Mouse (Mus musculus) forebrain, embryonic 10.5 days (tissue): ENCODE data around the gene Rnase12. TPM values are rescaled to one million over a fixed set of nuclear protein-coding genes. Genes with fewer than 3 reads are reported as not detected.

Experiments
- DNase-seq: peaks from one replicate; pipeline ENCODE4 v3.0.0-alpha.2; 2017; ENCODE audit warnings: low spot score; ENCODE audit errors: extremely low spot score
- H3K27ac ChIP-seq: fragments of 300-500 bp; sonication (generic); 2 replicates; pipeline ENCODE4 v1.5.1; 2016; ENCODE audit warnings: mild to moderate bottlenecking
- H3K27me3 ChIP-seq: fragments of 300-500 bp; sonication (generic); 2 replicates; pipeline ENCODE4 v1.6.1; 2016; ENCODE audit warnings: mild to moderate bottlenecking; ENCODE audit not compliant: poor library complexity, severe bottlenecking
- H3K36me3 ChIP-seq: fragments of 300-500 bp; sonication (generic); replicated peaks from 2 replicates; pipeline ENCODE4 v1.6.1; 2016; ENCODE audit warnings: mild to moderate bottlenecking, moderate library complexity
- H3K4me1 ChIP-seq: fragments of 300-500 bp; sonication (generic); 2 replicates; pipeline ENCODE4 v1.6.1; 2016
- H3K4me3 ChIP-seq: fragments of 300-500 bp; sonication (generic); 2 replicates; pipeline ENCODE4 v1.5.1; 2016; ENCODE audit warnings: mild to moderate bottlenecking, moderate library complexity
- H3K9me3 ChIP-seq: fragments of 300-500 bp; sonication (generic); 2 replicates; pipeline ENCODE4 v1.6.1; 2016; ENCODE audit warnings: mild to moderate bottlenecking, moderate library complexity
- WGBS: fragments of 180-500 bp; shearing (Covaris S2); methylation state at CpG from one replicate; pipeline ENCODE4 v1.1.7; 2016; 5-methylcytosine and 5-hydroxymethylcytosine counted together
- polyA plus RNA-seq: library from polyadenylated mRNA; unstranded; fragments of >200 nt; fragmentation: Nextera tagmentation; extraction: Ambion mirVana; gene quantifications from 2 replicates; pipeline ENCODE4 v1.2.1, GENCODE M21; 2016

Gene Rnase12
- polyA plus RNA-seq, 1 experiment from 2014 or later = not detected

GRCm38 (mm10) chr14:51090921-51091900, 33.8 kb upstream of the Rnase12 start, which contains the start of the genes Rnase4 and Ang:
Gene Rnase4, plus strand, starts transcription at chr14:51091077.
Gene Ang, plus strand, starts transcription at chr14:51091150.
- peak within 1 kb of the TSS; percentile 84 for H3K27ac ChIP-seq
- 9% methylated on average over 33 of the region's 33 CpGs for WGBS
- peaks cover 4% of the 10 kb centered on the region; the same call in 1 of the 2 replicates for H3K4me1 ChIP-seq
- no peaks in the 10 kb centered on the region for H3K36me3 ChIP-seq
- DNase-seq = peak; percentile 64
- H3K27me3 ChIP-seq = peaks cover 10% of the 10 kb centered on the region; the same call in 1 of the 2 replicates
- H3K9me3 ChIP-seq = no peaks in the 10 kb centered on the region
- H3K4me3 ChIP-seq = peak within 1 kb of the TSS; percentile 71

- H3K4me3 ChIP-seq = peak overlapping the region; percentile 71
- H3K27ac ChIP-seq = peak overlapping the region; percentile 84
- under 1% methylated on average over 27 of the region's 27 CpGs for WGBS
- H3K9me3 ChIP-seq = no peaks in the 10 kb centered on the region
- H3K4me1 ChIP-seq = peaks cover 4% of the 10 kb centered on the region; the same call in 1 of the 2 replicates
- H3K36me3 ChIP-seq = no peaks in the 10 kb centered on the region
- H3K27me3 ChIP-seq = peaks cover 13% of the 10 kb centered on the region
- peak; percentile 85 for DNase-seq
Observed at GRCm38 (mm10) chr14:51090077-51090781, 32.8 kb upstream of the Rnase12 start.

GRCm38 (mm10) chr14:51089674-51090076, 32.2 kb upstream of the Rnase12 start:
- WGBS = under 1% methylated on average over 15 of the region's 15 CpGs
- H3K9me3 ChIP-seq = no peaks in the 10 kb centered on the region
- H3K27me3 ChIP-seq = peaks cover 18% of the 10 kb centered on the region
- H3K4me1 ChIP-seq = peaks cover 4% of the 10 kb centered on the region; the same call in 1 of the 2 replicates
- H3K27ac ChIP-seq = peak overlapping the region; percentile 84
- no peaks in the 10 kb centered on the region for H3K36me3 ChIP-seq
- H3K4me3 ChIP-seq = peak overlapping the region; percentile 71
- DNase-seq = no peak

GRCm38 (mm10) chr14:51088970-51089673, 31.7 kb upstream of the Rnase12 start:
- Histone ChIP-seq H3K27ac (peak overlapping the region; percentile 84), H3K9me3 (no peaks in the 10 kb centered on the region), H3K4me3 (peak overlapping the region; percentile 71), H3K27me3 (peaks cover 24% of the 10 kb centered on the region), H3K4me1 (peaks cover 5% of the 10 kb centered on the region), H3K36me3 (no peaks in the 10 kb centered on the region)
- under 1% methylated on average over 34 of the region's 34 CpGs for WGBS
- peak; percentile 96 for DNase-seq

GRCm38 (mm10) chr14:51088166-51088969, 30.9 kb upstream of the Rnase12 start:
- peaks cover 29% of the 10 kb centered on the region for H3K27me3 ChIP-seq
- H3K4me1 ChIP-seq = peaks cover 13% of the 10 kb centered on the region
- H3K27ac ChIP-seq = peak overlapping the region; percentile 84
- no peaks in the 10 kb centered on the region for H3K36me3 ChIP-seq
- no peaks in the 10 kb centered on the region for H3K9me3 ChIP-seq
- peak; percentile 85 for DNase-seq
- H3K4me3 ChIP-seq = peak overlapping the region; percentile 71
- under 1% methylated on average over 23 of the region's 23 CpGs for WGBS

GRCm38 (mm10) chr14:51087762-51088161, 30.3 kb upstream of the Rnase12 start:
- Histone ChIP-seq H3K27ac (peak overlapping the region; percentile 53; the same call in 1 of the 2 replicates), H3K27me3 (peaks cover 29% of the 10 kb centered on the region), H3K4me3 (peak overlapping the region; percentile 71), H3K4me1 (peaks cover 18% of the 10 kb centered on the region), H3K36me3 (no peaks in the 10 kb centered on the region), H3K9me3 (no peaks in the 10 kb centered on the region)
- WGBS = 11% methylated on average over 9 of the region's 9 CpGs
- no peak for DNase-seq

- Histone ChIP-seq H3K27me3 (peaks cover 23% of the 10 kb centered on the region), H3K9me3 (no peaks in the 10 kb centered on the region), H3K36me3 (no peaks in the 10 kb centered on the region), H3K4me3 (no peak overlapping the region), H3K4me1 (peaks cover 18% of the 10 kb centered on the region), H3K27ac (no peak overlapping the region)
- WGBS = 79% methylated on average over 4 of the region's 4 CpGs
- DNase-seq = no peak
Observed at GRCm38 (mm10) chr14:51085911-51086310, 28.4 kb upstream of the Rnase12 start.

GRCm38 (mm10) chr14:51085086-51085485, 27.6 kb upstream of the Rnase12 start:
- H3K27ac ChIP-seq = no peak overlapping the region
- no peak overlapping the region for H3K4me3 ChIP-seq
- DNase-seq = no peak
- WGBS = 79% methylated on average over 2 of the region's 2 CpGs
- H3K4me1 ChIP-seq = peaks cover 18% of the 10 kb centered on the region
- H3K36me3 ChIP-seq = no peaks in the 10 kb centered on the region
- peaks cover 24% of the 10 kb centered on the region for H3K27me3 ChIP-seq
- H3K9me3 ChIP-seq = no peaks in the 10 kb centered on the region

- DNase-seq = no peak
- 13% methylated on average over 7 of the region's 7 CpGs for WGBS
Observed at GRCm38 (mm10) chr14:51083805-51084204, 26.3 kb upstream of the Rnase12 start.

GRCm38 (mm10) chr14:51082599-51083581, 25.4 kb upstream of the Rnase12 start:
- peaks cover 24% of the 10 kb centered on the region for H3K27me3 ChIP-seq

More at GRCm38 (mm10) chr14:51083805-51084204, 26.3 kb upstream of the Rnase12 start:
- Histone ChIP-seq H3K4me3 (peak overlapping the region; percentile 68), H3K9me3 (no peaks in the 10 kb centered on the region), H3K4me1 (peaks cover 18% of the 10 kb centered on the region), H3K27ac (no peak overlapping the region), H3K27me3 (peaks cover 24% of the 10 kb centered on the region), H3K36me3 (no peaks in the 10 kb centered on the region)

GRCm38 (mm10) chr14:51081035-51081434, 23.6 kb upstream of the Rnase12 start:
- no peak for DNase-seq

More at GRCm38 (mm10) chr14:51082599-51083581, 25.4 kb upstream of the Rnase12 start:
- Histone ChIP-seq H3K4me3 (peak overlapping the region; percentile 68), H3K36me3 (no peaks in the 10 kb centered on the region), H3K9me3 (no peaks in the 10 kb centered on the region), H3K4me1 (peaks cover 18% of the 10 kb centered on the region), H3K27ac (peak overlapping the region; percentile 69)
- DNase-seq = peak; percentile 69
- 2% methylated on average over 40 of the region's 40 CpGs for WGBS

More at GRCm38 (mm10) chr14:51081035-51081434, 23.6 kb upstream of the Rnase12 start:
- Histone ChIP-seq H3K9me3 (no peaks in the 10 kb centered on the region), H3K4me1 (peaks cover 14% of the 10 kb centered on the region), H3K27me3 (peaks cover 24% of the 10 kb centered on the region), H3K4me3 (no peak overlapping the region), H3K36me3 (no peaks in the 10 kb centered on the region), H3K27ac (no peak overlapping the region)
- WGBS = 96% methylated on average over 2 of the region's 2 CpGs
